Mouse (Mus musculus) midbrain, embryonic 14.5 days (tissue): ENCODE data around the gene Gm11273. TPM values are rescaled to one million over a fixed set of nuclear protein-coding genes. Genes with fewer than 3 reads are reported as not detected.

Experiments
- ATAC-seq: fragments of 200-750 bp; cut with Nextera tagmentation; 2 replicates; pipeline ENCODE4 v1.8.0; 2017; ENCODE audit warnings: moderate number of reproducible peaks, moderate library complexity; ENCODE audit not compliant: low FRiP score, low TSS enrichment
- DNase-seq: peaks from one replicate; pipeline ENCODE4 v3.0.0-alpha.2; 2015
- H3K27ac ChIP-seq: fragments of 300-500 bp; sonication (generic); replicated peaks from 2 replicates; pipeline ENCODE4 v1.5.1; 2014; ENCODE audit warnings: mild to moderate bottlenecking, low read depth, low read length, moderate library complexity
- H3K27me3 ChIP-seq: fragments of 300-500 bp; sonication (generic); 2 replicates; pipeline ENCODE4 v1.6.1; 2014; ENCODE audit warnings: low read length, control low read depth, mixed read lengths; ENCODE audit not compliant: control insufficient read depth, insufficient read depth
- H3K36me3 ChIP-seq: fragments of 300-500 bp; sonication (generic); 2 replicates; pipeline ENCODE4 v1.6.1; 2014; ENCODE audit warnings: low read length, control low read depth; ENCODE audit not compliant: control insufficient read depth, insufficient read depth
- H3K4me1 ChIP-seq: fragments of 300-500 bp; sonication (generic); 2 replicates; pipeline ENCODE4 v1.6.1; 2014; ENCODE audit warnings: mild to moderate bottlenecking, antibody characterized with exemption, low read length, control low read depth; ENCODE audit not compliant: control insufficient read depth, insufficient read depth
- H3K4me2 ChIP-seq: fragments of 300-500 bp; sonication (generic); 2 replicates; pipeline ENCODE4 v1.6.1; 2014; ENCODE audit warnings: mild to moderate bottlenecking, low read length, moderate library complexity
- H3K4me3 ChIP-seq: fragments of 300-500 bp; sonication (generic); replicated peaks from 2 replicates; pipeline ENCODE4 v1.5.1; 2014; ENCODE audit warnings: low read depth, low read length
- H3K9ac ChIP-seq: fragments of 300-500 bp; sonication (generic); replicated peaks from 2 replicates; pipeline ENCODE4 v1.6.1; 2014; ENCODE audit warnings: mild to moderate bottlenecking, low read length, moderate library complexity
- H3K9me3 ChIP-seq: fragments of 300-500 bp; sonication (generic); 2 replicates; pipeline ENCODE4 v1.6.1; 2016; ENCODE audit warnings: low read length, control low read depth, mixed read lengths; ENCODE audit not compliant: control insufficient read depth
- WGBS: fragments of 180-500 bp; shearing (Covaris S2); extraction: QIAGEN DNeasy Blood & Tissue Kit; methylation state at CpG from one replicate; pipeline ENCODE4 v1.1.7; 2014; 5-methylcytosine and 5-hydroxymethylcytosine counted together
- polyA plus RNA-seq: library from polyadenylated mRNA; unstranded; fragments of >200 nt; fragmentation: Nextera tagmentation; extraction: Ambion mirVana; gene quantifications from 2 replicates; pipeline ENCODE4 v1.2.1, GENCODE M21; 2014

Gm11273 gene
- polyA plus RNA-seq, 1 experiment from 2014 or later: 4.7 TPM

DNA sequence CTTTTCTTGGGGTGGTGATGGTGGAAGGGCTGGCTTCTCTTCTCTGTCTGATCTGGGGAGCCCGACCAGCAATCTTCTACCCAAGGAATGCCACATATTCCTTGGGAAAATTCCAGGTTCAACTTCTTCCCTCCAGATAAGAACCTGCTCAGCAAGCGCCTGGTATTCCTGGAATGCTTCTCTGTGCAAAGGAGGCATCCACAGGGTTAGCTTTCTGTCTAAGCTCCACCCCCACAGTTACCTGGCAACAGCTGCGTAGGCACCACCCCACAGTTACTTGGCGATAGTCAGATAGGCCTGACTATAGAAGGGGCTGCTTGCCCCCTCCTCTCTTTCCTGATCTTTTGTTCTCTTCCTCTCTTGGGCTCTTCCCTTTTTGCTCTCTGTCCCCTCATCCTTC, 44.9 kb downstream of the Gm11273 start:
- H3K4me1 ChIP-seq: peaks cover 11% of the 10 kb centered on the region
- no peak overlapping the region for H3K27ac ChIP-seq
- WGBS: 10% methylated on average over 4 of the region's 4 CpGs
- H3K9me3 ChIP-seq: no peaks in the 10 kb centered on the region
- no peak for DNase-seq
- no peaks in the 10 kb centered on the region for H3K36me3 ChIP-seq
- no peak for ATAC-seq
- no peak overlapping the region for H3K9ac ChIP-seq
- H3K4me3 ChIP-seq: no peak overlapping the region
- no peaks in the 10 kb centered on the region for H3K27me3 ChIP-seq
- no peak overlapping the region for H3K4me2 ChIP-seq

DNA sequence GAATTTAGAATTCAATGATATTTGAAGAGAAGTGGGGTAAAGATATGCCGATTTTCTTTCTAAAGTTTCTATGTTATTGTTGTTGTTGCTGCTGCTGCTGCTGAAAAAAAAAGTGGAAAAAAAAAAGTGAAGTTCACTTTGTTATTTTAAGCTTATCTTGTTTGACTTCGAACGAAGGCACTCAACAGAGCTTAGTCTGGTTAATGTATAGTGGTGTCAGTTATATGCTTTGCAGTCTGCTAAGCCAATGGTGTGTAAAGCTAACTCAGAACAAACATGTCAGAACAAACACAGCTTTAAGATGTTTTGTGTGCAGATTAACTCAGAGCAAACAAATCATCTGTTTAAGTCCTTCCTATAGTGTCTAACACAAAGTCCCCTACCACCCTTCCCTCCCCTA, 47.1 kb downstream of the Gm11273 start:
- no peaks in the 10 kb centered on the region for H3K27me3 ChIP-seq
- H3K36me3 ChIP-seq: peaks cover 2% of the 10 kb centered on the region; the same call in 1 of the 2 replicates
- peak overlapping the region; percentile 63; the same call in 1 of the 2 replicates for H3K4me2 ChIP-seq
- peaks cover 11% of the 10 kb centered on the region for H3K4me1 ChIP-seq
- H3K9ac ChIP-seq: no peak overlapping the region
- H3K27ac ChIP-seq: no peak overlapping the region
- no peak for DNase-seq
- H3K9me3 ChIP-seq: no peaks in the 10 kb centered on the region
- H3K4me3 ChIP-seq: no peak overlapping the region; the same call in 1 of the 2 replicates
- no peak for ATAC-seq
- 86% methylated on average over 3 of the region's 3 CpGs for WGBS

DNA sequence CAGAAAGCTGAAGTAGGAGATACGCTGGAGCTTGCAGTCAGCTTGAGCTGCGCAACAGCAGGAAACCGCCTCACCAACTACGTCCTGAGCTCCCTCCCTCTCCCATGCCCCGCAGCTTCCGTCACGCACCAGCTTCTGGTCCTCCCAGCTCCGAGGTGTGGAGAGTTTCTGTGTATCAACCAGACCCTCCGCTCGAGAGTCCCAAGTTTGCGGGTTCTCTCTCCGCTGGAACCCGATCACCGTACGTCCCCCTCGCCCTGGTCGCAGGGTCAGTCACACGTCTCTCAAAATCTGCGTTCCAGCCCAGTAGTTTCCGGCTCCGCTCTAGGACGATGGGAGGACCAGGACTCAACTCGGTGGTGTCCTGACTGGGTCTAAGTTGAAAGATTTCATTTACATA, 47.8 kb downstream of the Gm11273 start, which contains the start of gene Zscan26:
Gene Zscan26, minus strand, starts transcription at position 282 of the 400 bp plus-strand sequence.
- WGBS: 0% methylated on average over 23 of the region's 23 CpGs
- no peaks in the 10 kb centered on the region for H3K9me3 ChIP-seq
- no peaks in the 10 kb centered on the region for H3K27me3 ChIP-seq
- H3K36me3 ChIP-seq: peaks cover 8% of the 10 kb centered on the region; the same call in 1 of the 2 replicates
- DNase-seq: peak; percentile 91
- H3K9ac ChIP-seq: peak within 1 kb of the TSS; percentile 65
- peak; percentile 85 for ATAC-seq
- H3K4me3 ChIP-seq: peak within 1 kb of the TSS; percentile 71
- peak within 1 kb of the TSS; percentile 63 for H3K4me2 ChIP-seq
- peak within 1 kb of the TSS; percentile 76 for H3K27ac ChIP-seq
- H3K4me1 ChIP-seq: peaks cover 11% of the 10 kb centered on the region

DNA sequence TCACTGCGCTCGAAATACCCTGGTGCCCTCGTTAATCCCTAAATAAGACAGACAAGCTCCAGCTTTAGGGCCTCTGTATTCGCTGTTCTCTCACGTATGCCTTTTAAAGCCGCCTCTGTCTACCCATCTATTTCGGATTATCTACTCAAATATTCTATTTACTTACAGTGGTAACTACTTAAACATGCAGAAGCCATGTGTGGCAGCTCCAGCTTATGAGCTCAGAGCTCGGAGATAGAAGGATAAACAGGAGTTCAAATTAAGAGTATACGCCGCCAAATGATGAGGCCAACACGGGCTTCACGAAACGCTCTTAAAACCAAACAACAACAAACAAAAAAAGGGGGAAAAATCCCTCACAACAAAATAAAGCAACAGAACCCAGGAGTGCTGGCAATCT, 48.2 kb downstream of the Gm11273 start:
- Histone ChIP-seq H3K4me1 (peaks cover 11% of the 10 kb centered on the region), H3K27me3 (no peaks in the 10 kb centered on the region), H3K27ac (peak overlapping the region; percentile 76; the same call in 1 of the 2 replicates), H3K36me3 (peaks cover 12% of the 10 kb centered on the region), H3K4me3 (peak overlapping the region; percentile 71), H3K4me2 (peak overlapping the region; percentile 63), H3K9me3 (no peaks in the 10 kb centered on the region), H3K9ac (peak overlapping the region; percentile 65)
- DNase-seq (peak; percentile 8), ATAC-seq (no peak; the same call in 1 of the 2 replicates)
- 1% methylated on average over 13 of the region's 13 CpGs for WGBS

Other genes with a start within 250 kb of the Gm11273 start
- not detected in 2 replicates for gene Gpx5, start 208.7 kb downstream of the Gm11273 start, polyA plus RNA-seq
- gene Gpx6, start 189.3 kb downstream of the Gm11273 start, polyA plus RNA-seq: not detected in 2 replicates
- not detected in 2 replicates for gene Olfr1367, start 154.5 kb downstream of the Gm11273 start, polyA plus RNA-seq
- 11.8 and 15.9 TPM in 2 replicates for gene Zscan12, start 138.6 kb downstream of the Gm11273 start, polyA plus RNA-seq
- gene Zkscan3, start 98.7 kb downstream of the Gm11273 start, polyA plus RNA-seq: 61.8 and 69.9 TPM in 2 replicates
- 3.9 and 5.2 TPM in 2 replicates for gene Pgbd1, start 60.4 kb downstream of the Gm11273 start, polyA plus RNA-seq
- 15.7 and 17.6 TPM in 2 replicates for gene Zscan26, start 47.7 kb downstream of the Gm11273 start, polyA plus RNA-seq
- 3.2 and 5.1 TPM in 2 replicates for gene Nkapl, start 32.9 kb downstream of the Gm11273 start, polyA plus RNA-seq
- 8.8 and 9.7 TPM in 2 replicates for gene Zkscan4, start 22.5 kb downstream of the Gm11273 start, polyA plus RNA-seq
- not detected in 2 replicates for gene Gm10065, start 22.0 kb downstream of the Gm11273 start, polyA plus RNA-seq
- 0.34 and 0.54 TPM in 2 replicates for gene AK157302, start 6.2 kb downstream of the Gm11273 start, polyA plus RNA-seq
- gene Zkscan8, start 29.7 kb upstream of the Gm11273 start, polyA plus RNA-seq: 6.1 and 10.9 TPM in 2 replicates
- 0.07 and 0.20 TPM in 2 replicates for gene Olfr1366, start 41.4 kb upstream of the Gm11273 start, polyA plus RNA-seq
- gene Olfr1535, start 58.5 kb upstream of the Gm11273 start, polyA plus RNA-seq: 0.05 and 0.13 TPM in 2 replicates
- gene Olfr1364, start 80.3 kb upstream of the Gm11273 start, polyA plus RNA-seq: not detected in 2 replicates
- gene Olfr1362, start 112.6 kb upstream of the Gm11273 start, polyA plus RNA-seq: not detected in 2 replicates
- gene Olfr11, start 141.1 kb upstream of the Gm11273 start, polyA plus RNA-seq: not detected in 2 replicates
- gene Olfr1361, start 162.0 kb upstream of the Gm11273 start, polyA plus RNA-seq: not detected in 2 replicates
- gene Olfr1360, start 176.0 kb upstream of the Gm11273 start, polyA plus RNA-seq: not detected in 2 replicates
- gene Olfr1359, start 196.7 kb upstream of the Gm11273 start, polyA plus RNA-seq: not detected in 2 replicates
- gene Hist1h2bl, start 214.7 kb upstream of the Gm11273 start, polyA plus RNA-seq: 1.2 TPM in 1 of 2 replicates, not detected in the other
- 13.6 and 22.1 TPM in 2 replicates for gene Hist1h2ai, start 215.0 kb upstream of the Gm11273 start, polyA plus RNA-seq
- gene Hist1h3h, start 216.2 kb upstream of the Gm11273 start, polyA plus RNA-seq: 2.9 and 6.0 TPM in 2 replicates
- gene Hist1h2bm, start 220.6 kb upstream of the Gm11273 start, polyA plus RNA-seq: 1.1 and 1.4 TPM in 2 replicates
- 0.66 TPM in 2 replicates for gene Hist1h4j, start 233.6 kb upstream of the Gm11273 start, polyA plus RNA-seq
- gene Hist1h4k, start 249.1 kb upstream of the Gm11273 start, polyA plus RNA-seq: 2.3 TPM in 1 of 2 replicates, not detected in the other